Mouse (Mus musculus): Measurements from ENCODE around the gene Fpr-rs3.

The Fpr-rs3 gene

DNA sequence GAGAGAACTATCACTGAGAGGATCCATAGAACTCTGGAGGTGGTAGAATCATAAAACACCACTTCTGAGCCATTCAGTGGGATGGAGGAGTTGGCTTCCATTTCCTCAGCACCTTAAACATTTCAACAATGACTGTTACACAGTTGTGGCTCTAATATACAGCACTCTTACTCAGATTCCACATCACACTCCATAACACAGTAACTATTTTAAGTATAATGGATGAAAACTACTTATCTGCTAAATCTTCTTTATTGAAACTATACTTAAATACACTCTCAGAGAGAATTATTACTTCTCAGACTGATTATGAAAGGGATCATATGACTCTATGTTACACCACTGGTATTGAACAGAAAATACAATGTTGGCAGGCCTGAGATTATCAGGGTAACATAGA lies at the start of gene Fpr-rs3:
Gene Fpr-rs3, minus strand, starts transcription at position 101 of the 400 bp plus-strand sequence.
- no peak for DNase-seq (ENCODE audit: extremely low spot score, low read depth, low spot score)

DNA sequence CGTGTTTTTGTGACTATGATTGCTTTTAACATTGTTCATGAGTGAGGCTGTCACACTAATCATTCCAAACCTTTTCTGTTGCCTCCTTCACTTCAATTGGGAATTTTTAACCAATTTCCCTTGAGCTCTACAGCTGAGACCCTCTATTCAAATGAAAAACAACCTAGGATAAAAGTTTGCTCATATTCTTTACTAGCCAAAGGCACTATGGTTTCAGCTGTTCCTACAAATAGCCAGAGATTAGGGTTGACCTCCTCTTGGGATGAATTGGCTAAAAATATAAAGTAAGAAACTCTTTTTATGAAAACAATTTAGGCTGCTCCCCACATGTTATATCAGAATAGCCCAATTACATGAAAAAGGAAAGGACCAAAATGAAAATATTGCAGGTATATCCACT lies 28.4 kb downstream of the Fpr-rs3 start, which contains the start of gene Vmn2r110:
Gene Vmn2r110, minus strand, starts transcription at position 101 of the 400 bp plus-strand sequence.
- DNase-seq (ENCODE audit: extremely low spot score, low read depth, low spot score): no peak
